Mouse (Mus musculus): ENCODE results near the gene Gp9.

GRCm38 (mm10) chr6:87731463-87732095, 46.3 kb upstream of the Gp9 start:
- TF ChIP-seq CTCF (IDR thresholded peaks at IDR 0.05; ENCODE audit: borderline replicate concordance, control insufficient read depth, extremely low read depth, insufficient read depth, low read length, poor library complexity) (no peak), POLR2A (IDR thresholded peaks at IDR 0.05; ENCODE audit: control insufficient read depth, extremely low read depth, insufficient read depth, low read length, poor library complexity) (no peak)

Measured in thymus, adult 2 months (tissue).